Mouse (Mus musculus): Measurements from ENCODE around the gene Gfi1.

- TF ChIP-seq CTCF (IDR thresholded peaks at IDR 0.05) = no peak
- TF ChIP-seq EP300 (IDR thresholded peaks at IDR 0.05) = no peak
Measured at GRCm38 (mm10) chr5:107687161-107687560, 38.7 kb downstream of the Gfi1 start.
